Comparison of ENCODE assay signal across 16 mouse cellular contexts in the genomic region with DNA sequence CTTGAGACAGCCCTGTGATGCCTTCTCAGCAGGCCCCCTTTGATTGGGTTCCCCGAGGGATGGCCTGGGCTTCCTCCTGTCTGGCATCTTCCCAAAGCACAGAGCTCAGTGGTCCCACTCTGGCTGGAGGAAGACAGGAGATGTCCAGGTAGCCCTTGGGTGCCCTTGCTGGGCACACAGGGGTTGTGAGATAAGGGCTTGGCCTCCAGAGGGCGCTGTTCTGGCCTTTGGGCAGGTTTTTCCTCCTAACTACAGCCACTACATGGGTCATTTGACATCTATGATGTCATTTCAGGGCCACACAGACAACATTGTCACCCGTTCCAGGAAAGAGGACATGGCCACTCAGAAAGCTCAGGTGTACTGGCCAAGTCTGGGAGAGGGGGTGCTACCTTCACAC.
DNase-seq lines count a peak whose midpoint lies in the region; ATAC-seq and TF ChIP-seq lines count a peak whose summit lies in the region.
"Had no signal": no experiment of that assay in that cellular context is flagged by ENCODE, and none has a peak within 500 bp of the region (broad histone marks: within the 10 kb centered on the region; RNA-seq: fewer than 3 reads in every experiment).

No protein-coding gene starts in this region.

- no peaks in the 10 kb centered on the region for H3K36me3 ChIP-seq in testis, adult 2 months (ENCODE audit: control insufficient read depth, insufficient read depth, low read length)
- H3K36me3 ChIP-seq: forebrain, embryonic 10.5 days; hindbrain, embryonic 15.5 days; kidney, embryonic 15.5 days; midbrain, embryonic 13.5 days had no signal

- no peak for TF ChIP-seq POLR2A in testis, adult 2 months (IDR thresholded peaks at IDR 0.05; ENCODE audit: control insufficient read depth, low read depth, low read length)

- no peak overlapping the region for H3K27ac ChIP-seq in layer of hippocampus, adult 2 months
- H3K27ac ChIP-seq in testis, adult 2 months (ENCODE audit: control insufficient read depth, insufficient read depth, low read depth, low read length) = no peak overlapping the region
- H3K27ac ChIP-seq: forebrain, embryonic 10.5 days; hindbrain, embryonic 15.5 days; kidney, embryonic 15.5 days; midbrain, embryonic 13.5 days had no signal

- TF ChIP-seq CTCF in layer of hippocampus, adult 2 months (conservative IDR thresholded peaks at IDR 0.05) = peak; percentile 61
- peak; percentile 72 for TF ChIP-seq CTCF in testis, adult 2 months (IDR thresholded peaks at IDR 0.05; ENCODE audit: control insufficient read depth, insufficient read depth, insufficient replicate concordance, low read depth, low read length)

- ATAC-seq in CD4-positive, CD25-positive, alpha-beta regulatory T cell, adult 4 months = no peak
- ATAC-seq in frontal cortex, adult (ENCODE audit: low TSS enrichment) = no peak
- ATAC-seq: midbrain, embryonic 13.5 days had no signal

- peaks cover 7% of the 10 kb centered on the region; the same call in 1 of the 2 replicates for H3K4me1 ChIP-seq in testis, adult 2 months (ENCODE audit: control insufficient read depth, insufficient read depth, low read length)
- H3K4me1 ChIP-seq: kidney, embryonic 15.5 days had no signal

- no peaks in the 10 kb centered on the region for H3K27me3 ChIP-seq in testis, adult 2 months (ENCODE audit: control insufficient read depth, insufficient read depth, low read length)

- no peak overlapping the region for H3K4me3 ChIP-seq in layer of hippocampus, adult 2 months
- no peak overlapping the region for H3K4me3 ChIP-seq in testis, adult 2 months (ENCODE audit: control insufficient read depth, low read depth, low read length)
- H3K4me3 ChIP-seq: forebrain, embryonic 10.5 days; hindbrain, embryonic 15.5 days; kidney, embryonic 15.5 days; midbrain, embryonic 13.5 days had no signal

- peak; percentile 26 for DNase-seq in CD4-positive, CD25-positive, alpha-beta regulatory T cell, adult 2 months (ENCODE audit: low read depth, low spot score)
- DNase-seq in layer of hippocampus, adult 2 months (ENCODE audit: low spot score in 2 of 2) = no peak
- no peak for DNase-seq in layer of hippocampus, adult 9-10 months (ENCODE audit: low spot score)
- DNase-seq in testis, postnatal 14 days (ENCODE audit: low spot score) = no peak
- DNase-seq in urinary bladder, postnatal 10 days (ENCODE audit: low spot score) = no peak
- DNase-seq: cerebellum, adult 18-20 months; heart, adult 11 months; right cerebral cortex, postnatal 14 days; thymus, adult 18-20 months had no signal
